Mouse (Mus musculus) midbrain, postnatal 0 days (tissue): ENCODE data around the gene Twf2. TPM values are rescaled to one million over a fixed set of nuclear protein-coding genes. Genes with fewer than 3 reads are reported as not detected.
A peak's percentile ranks its signal among the peaks of the same experiment; 100 is the strongest.

Experiments used
- ATAC-seq: fragments of 200-750 bp; cut with Nextera tagmentation; 2 replicates; pipeline ENCODE4 v1.8.0; 2017; ENCODE audit warnings: moderate number of reproducible peaks, mild to moderate bottlenecking, moderate TSS enrichment, moderate library complexity; ENCODE audit not compliant: low FRiP score
- DNase-seq: peaks from one replicate; pipeline ENCODE4 v3.0.0-alpha.2; 2015; ENCODE audit warnings: low spot score
- H3K27ac ChIP-seq: fragments of 300-500 bp; sonication (generic); 2 replicates; pipeline ENCODE4 v1.5.1; 2014; ENCODE audit warnings: low read depth, mild to moderate bottlenecking, low read length, mixed read lengths
- H3K27me3 ChIP-seq: fragments of 300-500 bp; sonication (generic); 2 replicates; pipeline ENCODE4 v1.6.1; 2014; ENCODE audit warnings: low read length, control low read depth, mixed read lengths; ENCODE audit not compliant: insufficient read depth
- H3K36me3 ChIP-seq: fragments of 300-500 bp; sonication (generic); 2 replicates; pipeline ENCODE4 v1.6.1; 2014; ENCODE audit warnings: low read length, control low read depth, mixed read lengths; ENCODE audit not compliant: insufficient read depth
- H3K4me1 ChIP-seq: fragments of 300-500 bp; sonication (generic); 2 replicates; pipeline ENCODE4 v1.6.1; 2014; ENCODE audit warnings: mild to moderate bottlenecking, control low read depth, antibody characterized with exemption, low read length, mixed read lengths; ENCODE audit not compliant: insufficient read depth
- H3K4me2 ChIP-seq: fragments of 300-500 bp; sonication (generic); 2 replicates; pipeline ENCODE4 v1.6.1; 2014; ENCODE audit warnings: low read depth, mild to moderate bottlenecking, low read length, mixed read lengths; ENCODE audit not compliant: poor library complexity, severe bottlenecking
- H3K4me3 ChIP-seq: fragments of 300-500 bp; sonication (generic); 2 replicates; pipeline ENCODE4 v1.5.1; 2014; ENCODE audit warnings: low read depth, mild to moderate bottlenecking, low read length, moderate library complexity
- H3K9ac ChIP-seq: fragments of 300-500 bp; sonication (generic); replicated peaks from 2 replicates; pipeline ENCODE4 v1.6.1; 2014; ENCODE audit warnings: mild to moderate bottlenecking, low read length, moderate library complexity, mixed read lengths; ENCODE audit not compliant: poor library complexity, severe bottlenecking
- H3K9me3 ChIP-seq: fragments of 300-500 bp; sonication (generic); 2 replicates; pipeline ENCODE4 v1.6.1; 2016; ENCODE audit warnings: low read length, control low read depth
- CTCF ChIP-seq: IDR thresholded peaks from 2 replicates; pipeline ENCODE4 v1.5.1; 2016; ENCODE audit warnings: antibody characterized with exemption, mild to moderate bottlenecking
- WGBS: fragments of 180-500 bp; shearing (Covaris S2); extraction: QIAGEN DNeasy Blood & Tissue Kit; methylation state at CpG from one replicate; pipeline ENCODE4 v1.1.7; 2014; 5-methylcytosine and 5-hydroxymethylcytosine counted together
- polyA plus RNA-seq: library from polyadenylated mRNA; unstranded; fragments of >200 nt; fragmentation: Nextera tagmentation; extraction: Ambion mirVana; gene quantifications from 2 replicates; pipeline ENCODE4 v1.2.1, GENCODE M21; 2015
- total RNA-seq: library from RNA; depleted of rRNA; stranded (reverse); fragments of >200 nt; gene quantifications from 2 replicates; pipeline ENCODE4 v1.2.3, GENCODE M21; 2014

Twf2 gene
- total and polyA plus RNA-seq, 2 experiments from 2014 or later: 41.6 to 78.3 TPM

GRCm38 (mm10) chr9:106210853-106211609 lies 8.1 kb downstream of the Twf2 start:
- no peaks in the 10 kb centered on the region for H3K27me3 ChIP-seq
- no peaks in the 10 kb centered on the region for H3K4me1 ChIP-seq
- 0 out of 2 replicates have a peak overlapping the region, but pooled peaks have one; percentile 3 for H3K9ac ChIP-seq
- DNase-seq: no peak
- no peak overlapping the region for H3K4me3 ChIP-seq
- no peak for ATAC-seq
- TF ChIP-seq CTCF: no peak
- H3K9me3 ChIP-seq: no peaks in the 10 kb centered on the region
- H3K36me3 ChIP-seq: peaks cover 31% of the 10 kb centered on the region
- peak overlapping the region; percentile 48; the same call in 1 of the 2 replicates for H3K4me2 ChIP-seq
- H3K27ac ChIP-seq: peak overlapping the region; percentile 65; the same call in 1 of the 2 replicates
- 30% methylated on average over 9 of the region's 9 CpGs for WGBS

DNA sequence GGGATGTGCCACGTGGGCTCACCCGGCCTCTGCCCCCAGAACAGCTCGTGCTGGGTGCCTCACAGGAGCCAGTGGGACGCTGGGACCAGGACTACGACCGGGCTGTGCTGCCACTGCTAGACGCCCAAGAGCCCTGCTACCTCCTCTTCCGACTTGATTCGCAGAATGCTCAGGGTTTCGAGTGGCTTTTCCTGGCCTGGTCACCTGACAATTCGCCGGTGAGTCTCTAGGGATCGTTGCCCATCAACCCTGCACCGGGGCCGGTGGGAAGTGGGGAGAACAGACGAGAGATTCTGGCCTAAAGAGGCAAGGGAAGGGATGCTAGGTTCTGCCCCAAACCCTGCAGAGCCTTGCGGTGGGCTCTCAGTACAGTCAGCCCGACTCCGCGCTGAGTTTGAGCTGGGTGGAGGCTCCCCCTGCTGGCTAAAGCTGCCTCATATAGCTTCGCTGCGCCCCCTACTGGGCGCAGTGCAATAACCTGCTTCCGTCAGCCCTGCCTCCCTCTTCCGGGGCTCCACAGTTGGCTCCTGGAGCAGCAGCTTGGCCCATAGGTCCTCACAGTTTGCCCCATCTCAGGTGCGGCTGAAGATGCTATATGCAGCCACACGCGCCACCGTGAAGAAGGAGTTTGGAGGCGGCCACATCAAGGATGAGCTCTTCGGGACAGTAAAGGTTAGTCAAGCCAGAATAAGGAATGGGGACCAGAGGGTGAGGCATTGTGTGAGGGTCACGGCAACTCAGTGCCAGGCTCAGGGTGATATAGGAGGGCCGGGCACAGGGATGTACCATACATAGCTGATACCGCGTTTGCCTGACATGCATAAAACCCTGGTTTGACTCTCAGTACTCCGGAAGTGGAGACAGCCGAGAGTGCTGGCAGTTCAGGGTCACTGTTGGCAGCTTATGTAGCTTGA lies 9.0 kb downstream of the Twf2 start:
- H3K4me2 ChIP-seq: peak overlapping the region; percentile 48
- peak; percentile 100 for TF ChIP-seq CTCF
- H3K36me3 ChIP-seq: peaks cover 31% of the 10 kb centered on the region
- peak; percentile 95 for DNase-seq
- H3K9ac ChIP-seq: 0 out of 2 replicates have a peak overlapping the region, but pooled peaks have one; percentile 3
- no peaks in the 10 kb centered on the region for H3K9me3 ChIP-seq
- 18% methylated on average over 37 of the region's 37 CpGs for whole genome bisulfite sequencing
- peak overlapping the region; percentile 13; the same call in 1 of the 2 replicates for H3K4me3 ChIP-seq
- H3K27me3 ChIP-seq: no peaks in the 10 kb centered on the region
- peak overlapping the region; percentile 65 for H3K27ac ChIP-seq
- no peaks in the 10 kb centered on the region for H3K4me1 ChIP-seq
- peak; percentile 81 for ATAC-seq

GRCm38 (mm10) chr9:106212594-106212981 lies 9.7 kb downstream of the Twf2 start:
- no peak for TF ChIP-seq CTCF
- Histone ChIP-seq H3K4me1 (no peaks in the 10 kb centered on the region), H3K4me3 (no peak overlapping the region), H3K36me3 (peaks cover 31% of the 10 kb centered on the region), H3K27ac (no peak overlapping the region), H3K9ac (no peak overlapping the region), H3K4me2 (no peak overlapping the region), H3K9me3 (no peaks in the 10 kb centered on the region), H3K27me3 (no peaks in the 10 kb centered on the region)
- ATAC-seq (no peak), DNase-seq (no peak)
- 90% methylated on average over 12 of the region's 12 CpGs for WGBS

DNA sequence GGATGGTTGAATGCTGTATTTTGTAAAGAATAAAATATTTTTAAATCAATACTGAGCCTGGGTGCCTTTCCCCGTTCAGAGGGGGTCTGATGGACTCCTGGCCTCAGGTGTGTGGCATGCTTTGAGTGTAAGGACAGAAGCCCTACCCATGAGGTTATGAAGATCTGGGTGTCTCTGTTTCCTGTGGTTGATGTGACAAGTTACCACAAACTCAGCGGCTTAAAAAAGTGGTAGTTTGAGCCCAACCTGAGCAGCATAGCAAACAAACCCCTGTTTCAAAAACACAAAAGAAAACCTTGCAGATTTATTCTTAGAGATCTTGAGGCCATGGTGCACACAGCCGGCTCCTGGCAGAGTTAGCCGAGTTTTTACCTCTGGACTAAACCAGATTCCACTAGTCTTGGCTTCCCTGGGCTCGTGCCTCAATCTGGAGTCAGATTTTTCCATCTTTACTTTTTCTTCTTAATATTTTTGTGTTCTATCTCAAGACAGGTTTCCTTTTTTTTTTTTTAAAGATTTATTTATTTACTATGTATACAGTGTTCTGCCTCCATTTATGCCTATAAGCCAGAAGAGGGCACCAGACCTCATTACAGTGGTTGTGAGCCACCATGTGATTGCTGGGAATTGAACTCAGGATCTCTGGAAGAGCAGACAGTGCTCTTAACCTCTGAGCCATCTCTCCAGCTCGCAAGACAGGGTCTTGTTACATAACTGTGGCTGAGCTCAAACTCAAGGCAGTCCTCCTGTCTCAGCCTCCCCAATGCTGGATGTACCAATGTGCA lies 12.6 kb downstream of the Twf2 start:
- peak; percentile 58 for TF ChIP-seq CTCF
- Histone ChIP-seq H3K4me1 (no peaks in the 10 kb centered on the region), H3K27ac (no peak overlapping the region), H3K27me3 (no peaks in the 10 kb centered on the region), H3K9me3 (no peaks in the 10 kb centered on the region), H3K4me3 (no peak overlapping the region), H3K36me3 (peaks cover 26% of the 10 kb centered on the region), H3K4me2 (no peak overlapping the region), H3K9ac (no peak overlapping the region)
- WGBS: 89% methylated on average over 6 of the region's 6 CpGs
- DNase-seq (no peak), ATAC-seq (no peak)

- 83% methylated on average over 7 of the region's 7 CpGs for WGBS
- Histone ChIP-seq H3K27me3 (no peaks in the 10 kb centered on the region), H3K4me2 (no peak overlapping the region), H3K4me3 (no peak overlapping the region), H3K9ac (no peak overlapping the region), H3K36me3 (peaks cover 26% of the 10 kb centered on the region), H3K27ac (no peak overlapping the region), H3K9me3 (no peaks in the 10 kb centered on the region), H3K4me1 (no peaks in the 10 kb centered on the region)
- no peak for TF ChIP-seq CTCF
- DNase-seq: no peak
- ATAC-seq: no peak
These were observed 14.1 kb downstream of the Twf2 start for GRCm38 (mm10) chr9:106216971-106217370.
